Mouse (Mus musculus): ENCODE measurements around the gene Islr2. TPM values are rescaled to one million over a fixed set of nuclear protein-coding genes. Genes with fewer than 3 reads are reported as not detected.

Islr2 gene
- polyA plus RNA-seq, 1 experiment from 2014 or later = 0.38 TPM

Small RNAs within 50 kb of the gene (microRNA-seq; reads per million reads assigned to microRNA genes)
- gene Mir6385 = not detected

Other genes starting within 250 kb of the Islr2 start
- 0.58 and 0.74 TPM in 2 replicates for gene Cyp11a1, start 197.9 kb downstream of the Islr2 start, polyA plus RNA-seq (2015; fragmentation: Nextera tagmentation; extraction: Ambion mirVana)
- gene Stra6, start 140.5 kb downstream of the Islr2 start, polyA plus RNA-seq (2015; fragmentation: Nextera tagmentation; extraction: Ambion mirVana) = 1.0 TPM in 2 replicates
- gene Ccdc33, start 85.5 kb downstream of the Islr2 start, polyA plus RNA-seq (2015; fragmentation: Nextera tagmentation; extraction: Ambion mirVana) = 0.68 and 1.4 TPM in 2 replicates
- gene Islr, start within 50 bp of the Islr2 start, polyA plus RNA-seq (2015; fragmentation: Nextera tagmentation; extraction: Ambion mirVana) = 79.4 and 79.9 TPM in 2 replicates
- 20.4 and 21.6 TPM in 2 replicates for gene Pml, start 45.5 kb upstream of the Islr2 start, polyA plus RNA-seq (2015; fragmentation: Nextera tagmentation; extraction: Ambion mirVana)
- gene Stoml1, start 48.8 kb upstream of the Islr2 start, polyA plus RNA-seq (2015; fragmentation: Nextera tagmentation; extraction: Ambion mirVana) = 28.7 and 28.8 TPM in 2 replicates
- 38.6 and 42.4 TPM in 2 replicates for gene Loxl1, start 108.9 kb upstream of the Islr2 start, polyA plus RNA-seq (2015; fragmentation: Nextera tagmentation; extraction: Ambion mirVana)
- not detected in 2 replicates for gene Tbc1d21, start 166.1 kb upstream of the Islr2 start, polyA plus RNA-seq (2015; fragmentation: Nextera tagmentation; extraction: Ambion mirVana)

Data from lung, embryonic 16.5 days (tissue).